Mouse (Mus musculus) layer of hippocampus, postnatal 10 days (tissue): ENCODE measurements around the gene Tnfsf9. TPM values are rescaled to one million over a fixed set of nuclear protein-coding genes. Genes with fewer than 3 reads are reported as not detected.

Experiments used
- DNase-seq, 2 experiments: peaks; one replicate each; pipeline ENCODE4 v3.0.0; 2021; ENCODE audit warnings: low spot score in 2 of 2
- long read RNA-seq: library from polyadenylated mRNA; stranded (forward); transcript quantifications from one replicate; pipeline ENCODE4 v2.0.0, GENCODE M21; 2023
- total RNA-seq, 2 experiments: library from RNA; stranded (reverse); gene quantifications; 2 replicates each; pipeline ENCODE4 v1.2.3; 2021

The Tnfsf9 gene
- 1 to 10 TPM in 1 of 2 experiments, under 1 TPM in 1; 0.75 to 1.0 TPM for total RNA-seq
- long read RNA-seq, partial matches to known transcripts, result 0 of 1 reads
- long read RNA-seq, other reads (novel, unspliced or antisense), result 1 of 1 reads

DNA sequence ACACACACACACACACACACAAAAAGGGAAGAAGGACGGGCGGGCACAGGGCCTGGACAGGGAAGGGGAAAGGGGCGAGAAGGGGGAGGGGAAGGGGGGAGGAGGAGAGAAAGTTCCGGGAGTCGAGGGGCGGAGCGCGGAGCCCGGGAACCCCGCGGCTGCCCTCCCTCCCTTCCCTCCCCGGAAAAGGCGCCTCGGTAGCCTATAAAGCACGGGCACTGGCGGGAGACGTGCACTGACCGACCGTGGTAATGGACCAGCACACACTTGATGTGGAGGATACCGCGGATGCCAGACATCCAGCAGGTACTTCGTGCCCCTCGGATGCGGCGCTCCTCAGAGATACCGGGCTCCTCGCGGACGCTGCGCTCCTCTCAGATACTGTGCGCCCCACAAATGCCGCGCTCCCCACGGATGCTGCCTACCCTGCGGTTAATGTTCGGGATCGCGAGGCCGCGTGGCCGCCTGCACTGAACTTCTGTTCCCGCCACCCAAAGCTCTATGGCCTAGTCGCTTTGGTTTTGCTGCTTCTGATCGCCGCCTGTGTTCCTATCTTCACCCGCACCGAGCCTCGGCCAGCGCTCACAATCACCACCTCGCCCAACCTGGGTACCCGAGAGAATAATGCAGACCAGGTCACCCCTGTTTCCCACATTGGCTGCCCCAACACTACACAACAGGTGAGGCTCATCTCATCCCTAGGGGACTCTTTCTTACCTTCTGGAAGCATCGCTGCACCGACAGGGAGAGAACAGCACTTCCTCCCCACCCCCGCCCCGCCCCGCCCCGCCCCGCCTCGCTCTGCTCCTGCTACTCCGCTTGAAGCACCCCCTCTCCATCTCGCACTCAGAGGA, at the start of gene Tnfsf9:
Tnfsf9 (plus strand) TSS at position 145 of the 854 bp plus-strand sequence.
- DNase-seq, result peak in 1 of 2 experiments; percentile 46

DNA sequence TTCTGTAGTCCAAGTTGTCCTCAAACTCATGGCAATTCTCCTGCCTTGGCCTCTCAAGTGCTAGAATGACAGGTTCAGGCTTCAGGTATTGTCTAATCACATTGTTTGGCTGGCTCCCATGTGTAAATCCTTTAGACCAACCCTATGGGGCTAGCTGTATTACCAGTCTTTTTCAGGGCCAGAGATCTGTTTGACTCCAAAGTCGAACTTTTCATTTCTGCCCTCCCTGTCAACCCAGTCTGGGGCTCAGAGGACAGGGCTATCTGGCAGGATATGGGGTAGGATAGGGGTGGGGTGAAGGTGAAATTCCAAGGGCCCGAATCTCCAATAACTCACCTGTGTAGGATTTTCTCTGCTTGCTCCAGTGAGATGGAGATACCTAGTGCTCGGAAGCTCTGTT, 48.9 kb upstream of the Tnfsf9 start:
- DNase-seq, result no peak

DNA sequence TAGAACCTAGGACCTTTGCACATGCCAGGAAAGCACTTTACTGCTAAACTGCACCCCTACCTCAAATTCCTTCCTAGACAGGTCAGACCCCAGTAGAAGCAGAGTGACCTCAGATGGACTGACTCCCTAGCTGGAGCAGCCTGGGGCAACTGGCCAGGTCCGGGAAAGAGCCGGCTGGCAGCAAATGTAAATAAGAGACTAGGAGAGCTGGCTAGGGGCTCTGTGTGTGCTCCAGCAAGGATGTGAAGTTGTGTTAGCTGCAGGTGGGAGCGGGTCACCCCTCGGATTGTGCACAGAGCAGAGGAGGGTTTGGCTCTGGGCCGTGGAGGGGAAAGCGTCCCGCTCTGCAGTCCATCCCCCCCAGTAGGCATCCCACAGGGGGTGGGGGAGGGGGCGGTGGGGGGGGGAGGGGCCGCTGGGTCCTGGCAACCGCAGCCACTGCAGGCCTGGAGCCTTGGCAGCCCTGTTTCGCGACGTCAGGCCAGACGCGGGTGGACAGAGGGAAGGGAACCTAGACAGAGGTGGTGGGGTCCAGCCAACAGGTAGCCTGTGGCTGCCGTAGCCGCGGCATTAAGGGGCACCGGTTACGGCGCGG, 46.1 kb upstream of the Tnfsf9 start, which contains the start of gene Crb3:
Crb3 (plus strand) TSS at position 215 of the 595 bp plus-strand sequence.
- peak; percentile 52 to 64 for DNase-seq

DNA sequence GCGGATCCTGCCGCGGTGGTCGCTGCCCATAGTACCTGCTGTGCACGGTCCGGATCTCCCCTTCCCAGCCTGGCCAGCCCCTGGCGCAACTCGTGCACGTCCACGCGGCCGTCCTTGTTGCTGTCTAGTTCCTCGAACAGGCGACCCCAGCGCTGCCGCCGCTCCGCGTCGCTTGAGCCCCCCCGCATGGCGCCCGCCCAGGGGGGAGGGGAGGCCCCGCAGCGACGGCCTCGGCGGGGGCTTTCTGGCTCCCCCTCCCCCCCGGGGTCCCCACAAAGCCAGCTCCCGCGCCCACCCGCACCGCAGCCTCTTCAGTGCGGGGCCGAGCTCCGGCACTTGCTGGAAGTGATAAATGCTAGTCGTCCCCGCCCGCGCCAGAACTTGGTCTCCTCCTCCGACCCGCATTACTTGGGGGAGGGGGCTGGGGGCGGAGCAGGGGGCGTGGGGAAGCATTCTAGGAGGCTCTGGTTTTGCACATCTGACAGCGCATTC, 45.6 kb upstream of the Tnfsf9 start, which contains the start of gene Slc25a23:
Slc25a23 (minus strand) TSS at position 378 of the 492 bp plus-strand sequence.
- peak; percentile 80 to 84 for DNase-seq

DNA sequence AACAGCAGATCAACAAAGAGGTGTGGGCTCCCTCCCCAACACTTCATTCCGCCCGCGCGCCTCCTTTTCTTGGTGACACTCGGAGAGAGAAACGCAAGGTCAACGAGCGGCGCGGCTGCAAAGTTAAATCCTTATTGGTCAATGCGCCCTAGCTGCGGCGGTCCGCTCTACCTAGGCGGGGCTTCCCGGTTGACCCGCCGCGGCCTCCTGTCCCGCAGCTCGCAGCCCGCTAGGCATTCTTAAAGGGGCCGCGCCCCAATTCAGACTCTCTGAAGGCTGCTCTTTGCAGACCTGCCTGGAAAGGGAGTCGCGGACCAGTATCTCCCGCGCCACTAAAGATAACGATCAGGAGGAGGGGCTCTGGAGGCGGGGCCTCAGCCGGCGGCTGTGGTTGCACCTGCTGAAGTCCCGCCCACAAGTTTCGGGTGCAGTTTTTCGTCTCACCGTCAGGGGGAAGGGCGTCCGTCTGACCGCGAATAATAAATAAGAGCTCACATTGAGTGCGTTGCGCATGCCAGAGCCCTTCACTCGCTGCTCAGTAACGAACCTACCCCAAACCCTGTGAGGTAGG, 44.8 kb upstream of the Tnfsf9 start:
- DNase-seq, result peak; percentile 96

DNA sequence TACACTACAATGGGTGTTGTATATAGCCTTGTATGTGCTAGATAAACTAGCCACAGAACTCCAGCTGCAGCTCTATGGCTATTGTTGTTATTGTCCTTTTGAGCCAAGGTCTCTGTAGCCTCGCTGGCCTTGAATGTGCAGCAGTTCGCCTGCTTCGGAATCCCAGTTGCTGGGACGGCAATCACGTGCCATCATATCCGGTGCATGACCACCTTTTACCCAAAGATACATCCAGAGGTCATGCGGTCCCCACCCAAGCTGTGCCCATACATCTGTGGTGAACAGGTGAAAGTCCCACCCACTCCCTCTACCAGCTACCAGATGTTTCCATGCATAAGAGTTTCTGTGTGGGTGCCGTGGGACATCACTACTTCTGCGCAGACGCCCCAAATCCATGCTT, 44.1 kb upstream of the Tnfsf9 start:
- DNase-seq, result no peak

DNA sequence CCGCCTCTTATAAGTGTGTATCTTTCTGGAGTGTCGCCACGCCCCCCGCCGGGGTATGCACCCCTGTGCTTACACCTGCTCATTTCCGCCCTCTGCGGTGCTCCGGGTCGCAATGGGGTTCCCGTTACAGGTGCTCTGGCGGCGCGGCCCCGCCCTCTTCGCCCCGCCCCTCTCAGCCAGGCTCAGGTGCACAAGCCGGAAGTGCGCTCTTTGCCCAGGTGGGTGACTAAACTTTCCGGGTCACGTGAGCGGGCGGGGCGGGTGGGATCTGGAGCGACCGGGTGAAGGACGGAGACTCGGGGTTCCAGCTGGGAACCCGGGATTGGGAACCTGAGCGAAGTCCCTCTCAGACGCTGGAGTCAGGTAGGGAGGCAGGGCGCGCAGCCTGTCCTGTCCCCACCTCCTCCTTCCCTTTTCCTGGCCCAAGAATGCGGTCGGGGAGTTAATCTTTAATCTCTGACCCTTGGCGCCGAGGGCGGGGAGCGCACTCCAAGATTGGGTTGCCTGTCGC, 43.1 kb upstream of the Tnfsf9 start:
- DNase-seq, result no peak

DNA sequence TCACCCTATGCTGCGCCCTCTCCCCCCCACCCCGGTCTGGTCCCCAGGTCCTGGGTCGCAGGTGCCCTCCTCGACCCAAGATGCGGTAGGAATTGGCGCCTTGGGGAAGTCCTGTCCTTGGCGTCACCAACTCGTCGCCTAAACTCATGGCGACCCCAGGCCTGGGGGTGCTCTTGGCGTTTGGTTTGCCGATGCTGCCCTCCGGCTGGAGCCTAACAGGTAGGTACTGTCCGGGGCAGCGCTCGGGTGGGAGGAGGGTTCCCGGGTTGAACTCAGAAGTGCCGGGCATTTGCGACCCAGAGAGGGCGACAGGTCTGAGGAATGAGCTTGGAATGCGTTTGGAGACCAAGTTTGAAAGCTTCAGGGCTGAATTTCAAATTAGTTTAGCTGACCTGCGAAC, 42.6 kb upstream of the Tnfsf9 start:
- no peak for DNase-seq

DNA sequence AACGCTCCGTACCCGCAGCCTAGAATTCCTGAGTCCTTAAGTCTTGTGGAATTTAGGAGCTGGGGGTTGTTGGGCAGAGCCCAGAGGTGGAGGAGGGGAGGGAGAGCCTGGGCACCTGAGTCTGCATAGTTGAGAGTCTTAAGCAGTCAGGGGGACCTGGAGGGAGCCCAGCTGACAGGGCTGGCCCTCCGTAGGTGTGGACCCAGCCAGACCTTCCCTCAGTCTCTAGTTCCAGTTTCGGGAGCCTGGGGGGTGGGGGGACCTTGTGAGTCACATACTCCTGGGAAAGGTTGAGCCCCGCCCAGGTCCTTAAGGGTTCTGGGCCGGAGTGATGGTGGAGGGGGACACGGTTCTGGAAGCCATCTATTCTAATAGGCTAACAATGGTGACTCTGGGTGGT, 42.1 kb upstream of the Tnfsf9 start:
- DNase-seq, result no peak

DNA sequence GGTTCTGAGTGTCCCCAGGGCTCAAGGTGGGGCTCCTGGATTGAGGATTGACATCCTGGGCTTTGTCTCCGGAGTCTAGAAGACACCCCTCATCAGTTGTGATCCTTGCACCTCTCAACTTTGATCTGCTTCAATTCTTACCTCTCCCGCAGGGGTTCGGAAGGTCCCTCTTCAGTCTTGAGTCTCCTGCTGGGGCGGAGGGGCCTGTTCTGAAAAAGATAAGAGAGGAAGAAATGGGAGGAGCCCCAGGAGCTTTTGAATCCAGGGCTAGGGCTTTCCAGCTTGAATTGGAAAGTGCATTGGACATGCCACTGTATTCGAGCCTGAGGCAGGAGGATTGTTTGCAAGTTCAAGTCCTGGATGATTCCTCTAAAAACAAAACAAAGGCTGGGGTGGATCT, 38.2 kb upstream of the Tnfsf9 start:
- no peak for DNase-seq

DNA sequence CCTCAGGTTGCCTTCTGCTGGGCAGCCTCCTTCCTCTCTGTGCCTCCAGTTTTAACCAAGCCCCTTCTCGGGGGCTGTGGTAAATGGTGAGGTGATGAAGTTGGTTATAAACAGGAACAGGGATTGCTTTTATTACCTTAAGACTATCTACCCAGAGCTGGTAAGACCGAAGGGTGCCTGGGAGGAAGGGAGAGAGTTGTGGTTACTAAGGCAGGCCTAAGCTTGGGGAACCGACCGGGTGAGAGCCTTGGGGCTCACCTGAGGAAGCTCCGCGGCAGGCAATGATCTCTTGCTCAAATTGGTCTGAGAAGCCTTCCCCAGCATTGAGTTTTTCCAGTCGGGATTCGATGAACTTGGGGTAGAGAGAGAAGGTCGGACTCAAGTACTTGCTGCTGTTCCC, 34.9 kb upstream of the Tnfsf9 start:
- DNase-seq, result no peak

DNA sequence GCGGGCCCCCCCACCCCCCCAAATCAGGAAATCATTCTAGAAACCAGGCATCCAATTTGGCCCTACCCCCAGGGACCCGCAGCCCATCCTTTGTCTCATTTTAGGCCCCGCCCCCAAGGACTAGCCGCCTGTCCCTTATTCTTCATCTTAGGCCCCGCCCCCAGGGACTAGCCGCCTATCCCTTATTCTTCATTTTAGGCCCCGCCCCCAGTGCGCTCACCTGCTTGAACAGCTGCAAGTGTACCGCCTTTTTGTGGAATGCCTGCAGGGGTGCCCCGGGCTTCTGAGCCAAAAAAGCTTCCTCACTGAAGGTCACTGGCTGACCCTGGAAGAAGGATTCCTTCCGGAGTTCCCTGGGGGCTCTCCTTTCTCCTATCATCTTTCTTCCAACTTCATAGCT, 34.4 kb upstream of the Tnfsf9 start:
- DNase-seq, result no peak

DNA sequence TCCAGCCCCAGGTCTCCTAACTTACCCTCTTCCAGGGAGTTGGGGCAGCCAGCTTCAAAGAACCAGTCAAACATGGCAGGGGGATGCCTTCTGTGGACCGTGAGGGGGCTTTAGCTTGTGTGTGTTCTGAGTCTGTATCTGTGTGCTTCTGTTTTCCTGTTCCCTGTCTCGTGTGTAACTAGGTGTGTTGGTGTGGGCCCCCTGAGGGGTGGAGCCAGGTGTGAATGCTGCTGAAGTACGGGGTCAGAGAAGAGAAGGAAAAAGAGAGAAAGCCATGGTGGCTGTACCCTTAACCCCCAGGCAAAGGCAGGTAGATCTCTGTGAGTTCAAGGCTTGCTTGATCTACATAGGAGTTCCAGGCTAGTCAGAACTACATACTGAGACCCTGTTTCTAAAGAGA, 28.2 kb upstream of the Tnfsf9 start:
- no peak for DNase-seq

DNA sequence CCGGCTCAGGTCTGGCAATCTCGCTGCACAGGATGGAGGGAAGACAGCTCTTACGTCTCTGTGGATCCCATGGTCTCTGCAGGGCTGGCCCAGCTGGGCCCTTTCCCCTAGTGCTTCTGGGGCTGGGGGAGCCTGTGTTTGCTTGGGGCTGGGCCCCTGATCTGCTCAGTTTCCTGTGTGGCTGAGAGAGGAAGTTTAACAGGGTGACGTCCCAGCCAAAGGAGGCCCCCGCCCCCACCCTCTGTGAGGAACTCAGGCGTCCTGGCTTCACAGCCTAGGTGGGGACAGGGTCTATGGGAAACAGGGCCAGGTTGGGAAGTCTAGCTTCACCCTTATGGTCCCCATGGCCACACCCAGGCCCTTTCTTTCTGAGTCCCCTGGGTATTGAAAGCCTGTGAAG, 26.8 kb upstream of the Tnfsf9 start, which contains the start of gene Dennd1c:
Dennd1c (minus strand) TSS at position 179 of the 400 bp plus-strand sequence.
- no peak for DNase-seq

DNA sequence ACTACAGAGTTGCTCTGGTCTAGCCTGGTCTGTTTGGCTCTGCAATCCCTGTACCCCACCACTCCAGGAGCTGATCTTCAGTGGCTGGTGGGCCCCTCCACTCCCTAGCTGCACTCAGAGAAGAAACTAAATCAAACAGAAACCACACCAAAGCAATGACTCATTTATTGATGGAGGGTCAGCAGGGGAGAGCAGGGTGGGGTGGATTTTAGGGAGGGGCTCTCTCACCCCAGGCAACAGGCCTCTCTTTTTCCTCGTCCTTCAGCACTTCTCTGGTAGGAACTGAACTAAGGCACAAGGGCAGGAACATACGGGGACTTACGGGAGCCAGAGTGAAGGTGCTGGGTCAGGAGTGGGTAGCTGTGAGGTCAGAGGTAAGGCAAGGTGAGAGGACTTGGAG, 25.2 kb upstream of the Tnfsf9 start:
- no peak for DNase-seq

DNA sequence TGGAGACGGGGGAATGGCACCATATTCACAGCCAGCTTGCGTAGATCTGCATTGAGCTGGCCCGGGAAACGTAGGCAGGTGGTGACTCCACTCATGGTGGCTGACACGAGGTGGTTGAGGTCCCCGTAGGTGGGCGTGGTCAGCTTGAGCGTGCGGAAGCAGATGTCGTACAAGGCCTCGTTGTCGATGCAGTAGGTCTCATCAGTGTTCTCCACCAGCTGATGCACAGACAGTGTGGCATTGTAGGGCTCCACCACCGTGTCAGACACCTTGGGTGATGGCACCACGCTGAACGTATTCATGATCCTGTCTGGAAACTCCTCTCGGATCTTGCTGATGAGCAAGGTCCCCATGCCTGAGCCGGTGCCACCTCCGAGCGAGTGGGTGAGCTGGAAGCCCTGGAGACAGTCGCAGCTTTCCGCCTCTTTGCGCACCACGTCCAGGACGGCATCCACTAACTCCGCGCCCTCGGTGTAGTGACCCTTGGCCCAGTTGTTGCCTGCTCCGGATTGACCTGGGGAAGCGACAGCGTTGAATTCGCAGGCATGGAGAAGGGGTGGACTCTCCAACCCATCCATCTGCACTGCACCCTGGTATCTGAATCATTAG, 23.8 kb upstream of the Tnfsf9 start:
- DNase-seq, result no peak

DNA sequence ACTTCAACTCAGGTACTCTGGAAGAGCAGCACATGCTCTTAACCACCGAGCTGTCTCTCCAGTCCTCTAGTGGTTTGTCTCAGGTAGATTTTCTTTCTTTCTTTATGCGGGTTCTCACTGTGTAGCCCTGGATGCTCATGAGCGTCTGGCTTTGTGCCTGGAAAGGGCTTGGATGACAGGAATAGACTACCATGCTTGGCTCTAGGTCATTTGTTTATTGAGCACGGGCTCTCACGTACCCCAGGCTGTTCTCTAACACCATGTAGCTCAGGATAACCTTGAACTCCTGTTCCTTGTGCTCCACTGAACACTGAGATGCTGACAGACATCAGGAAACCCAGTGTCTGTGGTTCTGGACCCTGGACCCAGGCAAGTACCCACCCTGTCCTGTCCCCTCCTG, 22.6 kb upstream of the Tnfsf9 start:
- DNase-seq, result no peak

DNA sequence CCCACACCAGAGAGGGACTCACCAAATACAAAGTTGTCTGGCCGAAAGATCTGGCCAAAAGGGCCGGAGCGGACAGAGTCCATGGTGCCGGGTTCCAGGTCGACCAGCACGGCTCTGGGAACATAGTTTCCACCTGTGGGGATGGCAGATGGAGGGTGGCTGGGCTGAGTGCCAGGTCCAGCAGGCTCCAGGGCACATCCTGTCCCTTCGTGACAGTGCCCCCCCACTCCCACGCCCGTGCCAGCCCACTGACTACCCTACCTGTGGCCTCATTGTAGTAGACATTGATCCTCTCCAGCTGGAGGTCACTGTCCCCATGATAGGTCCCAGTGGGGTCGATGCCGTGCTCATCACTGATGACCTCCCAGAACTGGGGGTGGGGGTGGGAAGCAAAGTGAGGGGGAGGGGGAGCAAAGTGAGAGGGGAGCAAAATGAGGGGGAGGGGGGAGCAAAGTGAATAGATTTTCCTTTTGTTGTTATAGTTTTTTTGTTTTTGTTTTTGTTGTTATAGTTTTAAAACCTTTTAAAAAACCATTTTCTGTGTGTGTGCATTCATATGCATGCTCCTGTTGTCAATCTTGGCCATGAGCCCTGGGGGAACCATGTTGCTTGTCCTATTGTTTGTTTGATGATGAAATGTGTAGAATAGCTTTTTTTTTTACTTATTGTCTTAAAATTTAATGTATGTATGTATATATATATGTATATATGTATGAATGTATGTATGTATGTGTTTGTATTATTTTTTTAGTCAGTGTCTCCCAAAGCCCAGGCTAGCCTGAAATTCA, 19.0 kb upstream of the Tnfsf9 start:
- DNase-seq, result peak in 1 of 2 experiments; percentile 44

DNA sequence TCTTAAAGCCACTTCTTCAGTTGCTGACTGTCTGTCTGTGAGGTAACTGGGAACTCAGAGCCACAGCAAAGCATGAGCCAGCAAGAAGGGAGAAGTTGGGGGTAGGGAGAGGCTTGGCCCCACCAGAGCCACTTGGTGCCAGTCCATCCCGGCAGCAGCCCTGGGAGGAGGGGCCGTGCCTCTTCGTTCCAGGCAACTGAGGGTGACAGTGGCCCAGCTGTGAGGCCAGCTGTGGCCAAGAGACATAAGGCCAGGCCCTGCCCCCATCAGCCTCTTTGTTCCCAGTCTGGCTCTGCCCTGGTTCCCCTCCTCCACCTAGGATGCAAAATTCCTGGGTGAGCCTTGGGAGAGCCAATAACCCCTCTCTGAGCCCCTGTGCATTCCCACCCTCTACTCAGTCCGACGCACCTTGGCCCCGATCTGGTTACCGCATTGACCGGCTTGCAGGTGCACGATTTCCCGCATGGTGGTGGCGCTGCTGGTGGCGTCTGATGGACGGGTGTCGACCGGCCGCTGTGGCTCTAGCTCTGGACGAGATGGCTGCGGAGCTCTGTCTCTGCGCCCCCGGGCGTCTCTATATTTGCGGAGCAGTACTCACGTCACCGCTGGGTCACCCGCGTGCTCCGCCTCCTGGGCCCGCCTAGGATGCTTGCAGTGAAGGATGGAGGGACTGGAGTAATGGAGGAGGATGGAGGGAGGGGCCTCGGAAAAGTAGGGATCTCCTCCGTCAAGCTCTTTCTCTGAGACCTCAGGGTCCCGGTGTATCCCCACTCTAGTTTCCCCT, 17.9 kb upstream of the Tnfsf9 start, which contains the start of gene Tubb4a:
Tubb4a (minus strand) TSS at position 734 of the 784 bp plus-strand sequence.
- DNase-seq, result peak; percentile 75 to 82
